Mouse (Mus musculus): Measurements from ENCODE around the gene Tmtc1. TPM values are rescaled to one million over a fixed set of nuclear protein-coding genes. Genes with fewer than 3 reads are reported as not detected.

Tmtc1 gene
- total RNA-seq, 2 experiments from 2014 or later: 32.5 to 33.4 TPM

GRCm38 (mm10) chr6:148199177-148199576, 245.0 kb downstream of the Tmtc1 start:
- no peak for DNase-seq (ENCODE audit: extremely low spot score in 1 of 2, low spot score in 1 of 2)

DNA sequence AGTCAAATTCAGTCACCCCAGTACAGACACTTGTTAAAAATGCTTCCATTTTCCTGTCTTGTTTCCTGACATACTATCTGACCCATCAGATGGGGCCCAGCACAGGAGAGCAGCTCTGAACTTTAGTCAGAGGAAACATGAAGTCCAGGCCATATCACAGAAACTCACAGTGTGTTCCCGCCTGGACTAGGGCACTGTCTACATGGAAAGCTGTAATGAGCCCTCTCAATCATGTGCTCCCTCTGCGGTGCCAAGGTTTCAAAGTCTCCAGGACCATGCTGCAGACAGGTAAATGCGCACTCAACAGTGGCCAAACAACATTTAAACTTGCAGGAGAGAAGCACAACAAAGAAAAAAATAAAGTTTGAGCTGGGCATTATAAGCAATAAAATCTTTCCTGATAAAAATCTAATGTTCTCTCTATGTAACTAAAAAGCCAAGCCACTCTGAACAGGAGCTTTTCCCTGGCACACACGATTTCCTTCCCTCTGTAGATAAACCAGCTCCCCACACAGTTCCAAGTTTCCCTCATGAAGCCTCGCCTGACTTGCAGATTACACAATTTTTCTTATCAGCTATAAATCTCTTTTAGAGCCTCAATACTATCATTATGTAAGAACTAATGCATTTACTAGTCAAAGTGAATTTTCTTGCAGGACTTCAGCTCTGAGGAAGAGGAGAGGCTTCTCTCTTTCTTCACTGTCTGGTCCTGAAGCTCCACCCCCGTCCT, 250.1 kb downstream of the Tmtc1 start:
- DNase-seq (ENCODE audit: extremely low spot score in 1 of 2, low spot score in 1 of 2): no peak

DNA sequence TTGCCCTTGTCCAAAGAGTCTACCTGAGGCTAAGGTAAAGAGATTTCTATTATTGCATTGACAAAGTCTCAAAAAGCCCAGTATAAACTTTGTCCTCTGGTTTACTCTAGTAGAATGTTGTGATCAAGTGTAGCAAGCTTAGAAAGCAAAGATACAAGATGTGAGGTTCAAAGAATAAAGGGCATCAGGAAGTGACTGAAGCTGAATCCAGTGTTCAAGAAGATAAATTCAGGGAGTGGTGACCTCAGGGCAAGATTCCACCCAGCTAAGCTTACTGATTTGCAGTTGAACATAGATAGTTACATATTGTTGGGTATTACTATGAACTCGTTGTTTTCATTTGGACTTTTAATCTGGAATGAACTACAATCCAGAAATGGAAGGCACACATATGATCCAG, 258.5 kb downstream of the Tmtc1 start:
- no peak for DNase-seq (ENCODE audit: extremely low spot score in 1 of 2, low spot score in 1 of 2)

Other genes with a start within 250 kb of the Tmtc1 start
- 10 to 100 TPM; 66.0 to 72.4 TPM for gene Ergic2, start 232.0 kb downstream of the Tmtc1 start, total RNA-seq (2021)

All from layer of hippocampus, postnatal 25 days (tissue).